Mouse (Mus musculus): ENCODE measurements around the gene Ptprm.

Gene Ptprm

DNA sequence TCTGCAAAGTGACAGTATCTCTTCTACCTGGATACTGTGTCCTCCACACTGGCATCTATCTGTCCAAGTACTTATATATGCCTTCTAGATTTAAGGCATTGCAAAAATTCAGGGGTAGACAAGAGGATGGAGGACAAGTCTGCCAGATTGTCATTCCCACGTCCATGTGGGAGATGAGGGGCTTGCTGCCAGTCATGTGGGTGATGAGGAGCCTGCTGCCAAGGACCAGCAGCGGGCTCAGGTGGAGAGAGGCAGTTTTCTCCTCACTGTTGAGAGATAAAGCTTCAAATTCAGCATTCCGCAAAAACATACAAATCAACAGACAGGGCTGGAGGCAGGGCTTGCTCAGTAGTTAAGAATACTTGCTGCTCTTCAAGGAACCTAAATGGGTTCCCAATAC is 66.8 kb downstream of the Ptprm start:
- DNase-seq (ENCODE audit: low read depth), result no peak

DNA sequence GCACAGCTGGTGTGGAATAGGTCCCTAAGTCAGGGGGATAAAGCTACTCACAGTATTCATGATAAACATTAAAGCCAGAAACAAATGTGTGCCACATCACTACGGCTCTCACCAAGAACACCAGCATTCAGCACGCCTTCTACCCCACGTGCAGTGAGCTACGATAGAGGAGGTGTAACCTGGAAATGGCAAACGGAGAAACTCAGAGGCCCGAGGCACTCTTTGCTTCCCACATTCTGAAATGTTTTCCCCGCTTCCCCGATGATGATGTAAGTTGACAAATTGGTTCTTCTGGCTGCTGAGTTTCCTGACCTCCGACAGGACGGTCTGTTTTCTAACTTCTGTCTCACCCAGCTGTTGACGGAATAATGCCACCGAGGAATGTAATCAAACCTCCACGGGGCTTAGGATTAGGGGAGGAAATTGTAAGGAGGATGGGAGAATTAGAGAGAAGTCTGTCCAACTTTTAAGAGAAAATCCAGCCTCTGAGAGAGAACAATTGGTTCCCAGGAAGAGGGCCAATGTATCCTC is 72.6 kb downstream of the Ptprm start:
- DNase-seq (ENCODE audit: low read depth), result no peak

DNA sequence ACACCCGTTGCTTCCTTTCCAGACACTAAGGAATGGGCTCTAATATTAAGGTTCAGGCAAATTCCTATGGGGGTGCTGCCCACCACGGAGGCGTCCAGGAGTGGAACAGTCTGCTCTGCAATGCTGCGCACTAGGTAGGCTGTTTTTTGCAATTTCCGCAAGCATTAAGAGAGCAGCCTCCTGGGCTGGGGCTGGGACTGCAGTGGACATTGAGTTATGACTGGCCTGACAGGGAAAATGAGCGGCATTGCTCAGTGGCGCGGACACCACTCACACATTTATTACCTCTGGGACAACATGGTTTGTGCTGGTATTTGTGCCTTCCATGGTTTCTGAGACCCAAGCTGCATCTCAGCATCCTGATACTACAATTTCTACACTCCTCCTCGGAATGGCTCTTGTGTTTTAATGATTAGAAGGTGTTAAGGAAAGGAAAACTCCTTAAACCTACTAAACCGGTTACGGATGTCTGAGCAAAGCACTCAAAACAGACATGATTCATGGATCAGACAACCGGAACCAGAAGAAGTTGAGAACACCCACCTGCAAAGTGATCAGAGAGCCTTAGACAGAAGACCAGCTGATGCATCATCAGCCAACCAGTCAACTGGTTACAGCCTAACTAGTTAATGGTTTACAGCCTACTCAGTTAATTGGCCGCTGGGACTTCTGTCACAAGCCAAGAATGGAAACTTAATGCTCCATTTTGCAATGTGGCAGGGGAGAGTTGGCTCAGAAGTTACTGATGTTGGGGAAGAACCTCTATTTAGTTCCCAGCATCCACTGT is 76.9 kb downstream of the Ptprm start:
- DNase-seq (ENCODE audit: low read depth), result no peak

DNA sequence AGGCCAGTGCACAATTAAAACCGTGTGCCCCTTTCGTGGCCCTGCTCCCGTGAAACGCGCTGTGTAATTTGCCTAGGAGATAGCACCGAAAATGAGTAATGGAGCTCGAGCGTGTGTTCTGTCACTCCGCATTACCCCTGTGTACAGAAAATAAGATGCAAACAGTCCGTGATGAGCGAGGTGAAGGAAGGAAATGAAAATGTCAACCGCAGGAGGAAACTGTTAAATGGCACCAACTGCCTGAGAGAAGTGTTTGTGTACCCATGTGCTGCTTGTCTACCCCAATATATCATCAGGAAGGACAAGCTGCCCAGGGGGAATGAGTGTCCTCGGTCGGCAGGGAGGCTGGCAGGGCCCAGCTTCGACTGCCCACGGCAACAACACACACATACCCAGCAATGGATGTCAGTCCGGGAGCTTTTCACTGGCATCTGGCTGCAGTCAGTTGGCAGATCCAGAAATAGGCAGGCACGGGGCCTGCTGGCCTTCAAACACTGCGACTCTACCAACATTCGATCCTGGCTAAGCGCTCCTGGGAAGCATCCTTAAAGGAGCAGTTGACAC is 79.6 kb downstream of the Ptprm start:
- DNase-seq (ENCODE audit: low read depth), result no peak

DNA sequence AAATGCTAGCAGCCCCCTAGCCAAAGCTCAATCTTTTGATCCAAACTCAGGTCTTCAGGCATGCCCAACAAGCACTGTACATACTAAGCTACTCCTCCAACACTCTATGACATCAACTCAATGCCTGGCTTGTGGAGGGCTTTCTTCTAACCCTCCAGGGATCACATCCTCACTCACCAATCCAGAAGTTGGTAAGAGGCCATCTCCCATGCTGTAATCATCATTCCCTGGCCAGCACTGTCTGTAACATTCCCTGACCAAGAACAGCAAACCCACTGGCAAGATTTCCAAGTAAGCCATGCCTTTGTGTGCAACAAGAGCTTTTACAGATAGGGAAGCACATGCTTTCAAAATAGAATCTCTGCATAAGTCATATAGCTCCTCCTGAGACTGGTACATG is 81.3 kb downstream of the Ptprm start:
- no peak for DNase-seq (ENCODE audit: low read depth)

DNA sequence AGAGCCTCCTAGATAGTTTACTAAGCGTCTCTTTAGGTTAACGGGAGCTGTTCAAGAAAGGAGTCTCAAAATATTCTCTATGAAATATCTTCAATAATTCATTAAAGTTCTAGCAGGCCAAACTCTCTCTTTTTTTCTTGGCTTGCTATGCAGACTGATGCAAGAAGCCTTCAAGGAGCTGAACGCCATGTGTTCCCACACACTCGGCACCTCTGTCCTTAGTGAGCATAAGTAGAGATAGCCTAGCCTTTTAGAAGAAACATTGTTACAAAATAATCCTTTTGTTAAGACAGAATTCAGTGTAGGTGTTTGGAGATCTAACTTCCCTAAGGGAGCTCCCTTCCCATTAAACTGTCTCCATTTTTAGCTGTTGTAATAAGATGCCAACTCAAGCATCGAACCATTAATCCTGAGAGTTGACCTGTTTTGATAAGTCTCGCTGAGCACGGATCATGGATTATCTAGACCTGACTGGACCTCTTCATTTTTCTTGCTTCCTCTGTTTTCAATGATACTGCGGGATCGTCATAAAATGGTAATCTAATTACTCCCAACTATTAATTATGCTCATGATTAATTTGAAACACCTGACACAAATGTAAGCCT is 85.7 kb downstream of the Ptprm start:
- no peak for DNase-seq (ENCODE audit: low read depth)

DNA sequence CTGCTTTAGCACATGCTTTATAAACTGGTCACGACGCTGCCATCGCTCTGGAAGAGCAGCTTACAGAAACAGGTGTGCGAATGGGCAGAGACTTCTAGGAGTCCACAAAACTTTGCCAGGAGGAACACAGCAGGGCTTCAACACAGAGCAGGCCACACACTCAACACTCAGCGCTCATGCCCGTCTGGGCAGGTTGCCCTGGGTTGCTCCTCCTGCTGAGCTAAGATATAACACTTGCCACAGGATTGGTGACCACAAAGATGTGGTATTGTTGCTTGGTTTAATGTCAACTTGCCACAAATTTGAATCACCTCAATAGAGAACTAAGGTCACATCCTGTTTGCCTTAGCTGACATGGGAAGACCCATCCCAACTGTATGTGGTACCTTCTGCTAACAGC is 88.0 kb downstream of the Ptprm start:
- DNase-seq (ENCODE audit: low read depth), result no peak

DNA sequence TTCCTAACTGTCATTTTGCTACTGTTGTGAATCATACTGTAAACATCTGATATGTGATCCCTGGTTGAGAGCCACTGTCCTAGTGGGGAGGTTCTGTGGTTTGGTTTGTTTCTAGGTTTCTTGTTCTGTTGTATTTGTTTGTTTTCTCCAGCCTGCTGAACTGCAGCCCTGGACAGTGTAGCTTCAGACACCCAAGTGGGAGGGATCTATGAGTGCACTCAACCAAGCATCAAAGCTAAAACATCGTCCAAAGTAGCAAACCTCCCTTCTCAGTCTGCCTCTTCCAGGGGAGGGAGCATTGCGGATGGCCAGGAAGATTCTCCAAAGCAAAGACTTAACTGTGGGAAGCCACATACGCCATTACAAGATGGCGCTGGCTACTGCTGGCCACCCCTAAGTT is 88.7 kb downstream of the Ptprm start:
- DNase-seq (ENCODE audit: low read depth), result no peak

DNA sequence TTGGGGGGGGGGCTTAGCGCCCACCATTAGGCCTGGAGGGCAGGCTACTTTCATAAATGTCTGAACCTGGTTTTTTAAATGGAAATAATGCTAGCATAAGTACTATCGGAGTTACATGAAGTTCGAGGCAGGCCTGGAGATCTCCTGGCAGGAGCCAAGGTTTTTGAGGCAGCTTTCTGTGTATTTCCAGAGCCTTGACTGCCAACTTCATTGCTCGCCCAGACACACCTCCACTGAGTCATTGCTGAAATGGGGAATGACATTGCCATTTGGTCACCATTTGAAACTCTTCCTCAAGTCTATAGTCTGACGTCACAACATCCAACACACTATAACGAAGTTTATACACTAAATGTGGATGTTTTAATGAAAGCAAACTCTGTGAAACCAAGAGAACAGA is 89.5 kb downstream of the Ptprm start:
- no peak for DNase-seq (ENCODE audit: low read depth)

DNA sequence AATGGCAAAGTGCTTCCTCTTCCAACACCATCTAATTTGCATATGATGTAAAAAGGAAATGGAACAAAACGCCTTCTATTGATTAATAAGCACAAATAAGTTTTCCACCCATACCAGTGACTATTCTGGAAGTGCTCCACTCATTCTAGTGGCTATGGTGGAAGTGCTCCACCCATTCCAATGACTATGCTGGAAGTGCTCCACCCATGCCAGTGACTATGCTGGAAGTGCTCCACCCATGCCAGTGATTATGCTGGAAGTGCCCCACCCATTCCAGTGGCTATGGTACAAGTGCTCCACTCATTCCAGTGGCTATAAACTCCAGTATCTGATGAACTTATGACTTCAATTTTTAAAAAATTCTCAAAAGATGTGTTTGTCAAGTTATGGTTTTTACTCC is 91.2 kb downstream of the Ptprm start:
- no peak for DNase-seq (ENCODE audit: low read depth)

DNA sequence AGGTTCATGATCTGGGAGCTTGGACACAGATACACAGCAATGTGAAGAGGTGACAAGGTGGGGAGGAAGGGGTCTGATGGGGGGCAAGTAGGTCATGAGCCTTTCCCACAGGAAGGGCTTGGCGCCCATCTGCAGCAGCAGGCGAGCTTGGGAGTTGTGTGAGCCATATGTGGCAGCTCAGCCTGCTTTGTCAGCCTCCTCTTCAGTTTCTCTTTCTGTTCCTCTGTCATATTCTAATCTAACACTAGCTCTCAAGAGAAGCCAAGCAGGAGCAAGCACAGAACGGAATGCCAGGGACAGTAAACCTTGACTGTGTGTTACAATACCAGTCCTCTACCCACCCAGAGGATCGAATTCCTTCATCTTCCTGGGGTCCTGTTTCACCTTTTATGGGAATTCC is 94.2 kb downstream of the Ptprm start:
- no peak for DNase-seq (ENCODE audit: low read depth)

DNA sequence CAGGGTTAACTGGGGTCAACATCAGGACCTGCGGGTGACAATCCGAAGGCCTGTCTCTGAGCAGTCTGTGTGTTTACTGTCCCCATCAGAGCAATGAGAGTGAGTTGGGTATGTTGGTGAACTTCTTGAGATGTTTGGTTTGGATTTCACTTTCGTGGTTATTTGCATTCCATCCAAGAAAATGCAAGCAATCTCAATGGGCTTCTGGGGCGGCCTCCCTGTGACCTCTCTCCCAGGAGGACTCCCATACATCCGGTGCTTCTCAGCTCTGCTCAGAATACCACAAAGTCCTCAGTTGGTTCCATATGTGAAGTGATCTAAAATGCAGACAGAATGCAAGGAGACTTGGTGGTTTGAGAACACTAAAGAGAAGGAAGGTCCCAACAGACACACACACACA is 96.5 kb downstream of the Ptprm start:
- DNase-seq (ENCODE audit: low read depth), result no peak

DNA sequence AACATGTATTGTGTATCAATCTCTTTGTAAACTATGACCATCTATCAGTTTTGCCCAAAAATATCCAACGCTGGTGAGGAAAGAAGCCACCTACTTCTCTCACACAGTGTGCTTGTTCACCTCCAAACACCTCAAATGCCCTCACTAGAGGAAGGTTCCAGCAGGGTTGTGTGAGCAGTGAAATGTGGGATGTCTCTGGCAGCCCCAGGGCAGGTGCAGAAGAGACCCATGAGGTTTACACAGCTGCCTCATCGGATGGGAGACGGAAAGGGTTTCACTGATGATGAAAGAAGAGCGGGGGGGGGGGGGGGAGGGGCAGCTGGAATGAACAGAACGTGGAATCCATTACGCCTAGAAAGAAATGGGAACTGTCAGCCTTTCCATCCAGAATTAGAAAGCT is 98.1 kb downstream of the Ptprm start:
- no peak for DNase-seq (ENCODE audit: low read depth)

DNA sequence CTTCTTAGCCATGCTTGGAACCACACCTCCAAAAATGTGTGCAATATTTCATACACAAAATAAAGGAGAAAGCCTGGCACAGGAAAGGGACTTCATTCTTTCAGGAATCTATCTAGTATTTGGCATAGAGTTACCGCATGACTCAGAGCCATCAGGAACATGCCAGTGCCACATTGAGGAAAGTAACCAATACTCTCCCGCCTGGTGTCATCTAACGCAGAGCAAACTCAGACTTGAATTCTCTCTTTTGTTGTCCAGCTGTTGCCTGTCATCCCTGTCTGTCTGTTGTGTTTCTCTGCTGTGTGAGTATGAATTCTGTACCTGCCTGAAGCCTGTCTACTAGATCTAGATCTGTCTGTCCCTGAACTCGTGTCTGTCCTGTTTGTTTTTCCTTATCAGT is 100.8 kb downstream of the Ptprm start:
- DNase-seq (ENCODE audit: low read depth), result no peak

DNA sequence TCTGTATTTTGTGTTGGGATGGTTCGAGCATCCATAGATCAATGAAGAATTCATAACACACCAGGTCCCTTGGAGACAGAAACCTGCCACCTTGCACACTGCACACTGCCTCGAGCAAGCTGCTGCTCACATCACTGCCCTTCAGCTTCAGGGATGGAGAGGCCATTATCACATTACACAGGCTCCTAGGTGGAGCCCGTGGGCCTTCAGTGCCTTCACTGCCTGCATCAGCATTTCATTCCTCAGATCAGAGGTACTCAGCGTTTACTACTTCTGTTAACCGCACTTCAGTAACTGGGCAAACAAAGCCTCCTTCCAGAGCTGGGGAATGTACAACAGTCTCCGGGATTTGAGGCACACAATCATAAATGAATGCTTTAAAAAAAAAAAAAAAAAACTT is 101.3 kb downstream of the Ptprm start:
- no peak for DNase-seq (ENCODE audit: low read depth)

DNA sequence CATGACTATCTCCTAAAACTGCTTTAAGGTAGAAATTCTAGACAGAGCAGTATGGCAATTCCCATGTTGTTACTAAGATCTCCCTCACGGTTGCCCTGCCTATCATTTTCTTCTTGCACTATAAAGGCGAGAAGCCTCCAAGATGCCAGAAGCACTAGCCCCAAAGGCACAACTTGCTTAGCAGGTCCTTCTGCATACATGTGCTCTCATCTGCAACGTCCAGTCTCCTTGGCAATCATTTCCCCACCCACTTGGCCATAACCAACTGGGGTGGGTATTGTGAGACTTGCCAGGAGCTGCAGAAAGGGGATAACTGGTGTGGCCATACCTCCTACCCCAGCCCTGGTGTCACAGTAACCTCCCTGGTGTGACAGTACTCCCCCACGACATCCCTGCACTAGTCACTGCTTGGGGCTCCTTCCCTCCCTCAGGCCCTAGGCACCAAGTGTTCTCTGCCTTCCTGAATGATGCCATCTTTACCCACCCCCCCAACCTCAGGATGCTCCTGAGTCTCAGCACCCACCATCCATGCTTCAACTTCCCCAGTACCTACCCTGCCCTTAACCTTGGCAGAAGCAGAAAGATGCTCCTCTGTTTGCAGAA is 108.9 kb downstream of the Ptprm start:
- DNase-seq (ENCODE audit: low read depth), result no peak

DNA sequence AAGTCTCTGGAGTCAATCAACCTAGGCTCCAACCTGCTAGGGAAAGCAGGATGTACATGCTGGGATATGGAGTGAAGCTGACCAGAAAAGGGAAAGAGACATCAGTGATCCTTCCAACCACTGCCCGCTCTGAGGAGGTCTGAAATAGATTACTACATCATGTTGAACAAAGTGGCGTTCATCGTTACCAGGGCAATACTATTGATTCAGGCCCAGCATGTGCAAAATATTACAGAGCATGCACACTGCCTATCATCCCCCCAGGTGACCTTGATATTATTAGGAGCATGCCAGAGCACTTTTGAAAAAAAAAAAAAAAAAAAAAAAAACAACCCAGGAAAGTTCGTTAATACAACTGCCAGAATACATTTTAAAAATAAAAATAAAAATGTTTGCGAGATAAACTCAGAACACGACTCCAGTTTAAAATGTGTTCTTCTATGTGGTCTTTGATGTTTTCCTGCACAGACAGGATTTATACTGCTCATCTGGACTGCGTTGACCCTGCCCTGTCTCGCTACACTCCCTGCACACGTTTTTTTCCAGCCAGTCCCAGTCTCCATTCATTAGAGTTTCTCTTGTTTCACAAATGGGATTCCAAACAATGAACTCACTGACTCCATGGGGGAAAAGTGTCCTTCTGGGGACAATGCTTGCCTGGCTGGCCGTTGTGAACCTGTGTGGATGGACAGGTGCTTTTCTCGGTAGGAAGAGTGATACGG is 111.3 kb downstream of the Ptprm start:
- no peak for DNase-seq (ENCODE audit: low read depth)

DNA sequence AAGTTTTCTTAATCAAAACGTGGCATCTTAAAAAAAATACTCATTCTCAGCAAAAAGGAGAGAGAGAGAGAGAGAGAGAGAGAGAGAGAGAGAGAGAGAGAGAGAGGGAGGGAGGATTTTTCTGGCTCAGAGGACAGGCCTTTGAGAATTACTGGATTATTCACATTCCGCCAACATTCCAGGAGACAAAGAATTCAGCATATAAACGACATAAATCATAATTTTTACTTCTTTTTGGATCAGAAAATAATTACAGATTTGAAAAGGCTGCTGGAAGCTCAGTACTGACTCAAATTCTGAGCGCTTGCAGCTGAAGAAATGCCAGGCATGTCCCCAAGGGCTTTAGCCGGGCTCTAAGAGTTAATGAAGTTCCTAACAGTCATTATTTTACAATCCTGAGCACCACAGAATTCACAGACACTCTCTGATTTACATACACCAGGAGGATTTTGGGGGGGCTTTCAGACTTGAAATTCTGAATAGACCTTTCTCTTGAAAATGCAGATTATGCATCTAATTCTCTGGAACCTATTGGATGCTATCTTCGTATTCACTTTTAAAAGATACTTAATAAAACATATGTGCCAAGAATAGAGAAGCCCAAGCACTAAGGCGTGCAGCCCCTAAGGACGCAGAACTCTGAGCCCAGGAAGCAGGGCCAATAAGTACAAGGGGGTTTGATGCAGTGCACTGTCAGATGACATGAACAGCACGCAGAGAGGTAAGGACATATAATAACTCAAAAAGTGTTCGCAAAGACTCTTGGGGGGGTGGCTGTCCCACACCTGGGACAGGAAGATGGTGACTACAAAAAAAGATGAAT is 112.1 kb downstream of the Ptprm start:
- DNase-seq (ENCODE audit: low read depth), result no peak

DNA sequence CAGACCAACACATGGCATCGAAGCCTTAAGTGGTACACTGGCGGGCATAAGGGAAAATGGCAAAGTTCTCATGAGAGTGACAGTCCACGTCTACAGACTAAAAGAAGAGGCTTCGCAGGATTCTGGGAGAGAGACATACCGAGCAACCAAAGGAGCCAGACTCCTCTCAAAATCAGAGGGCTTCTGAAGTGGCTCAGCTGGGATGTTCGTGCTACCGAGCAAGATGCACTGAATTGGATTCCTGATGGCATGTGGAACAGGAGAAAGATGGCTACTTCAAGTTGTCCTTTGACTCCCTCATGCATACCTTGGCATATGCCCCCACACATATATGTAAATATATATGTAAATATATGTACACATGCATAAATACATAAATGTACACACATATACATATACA is 115.4 kb downstream of the Ptprm start:
- no peak for DNase-seq (ENCODE audit: low read depth)

DNA sequence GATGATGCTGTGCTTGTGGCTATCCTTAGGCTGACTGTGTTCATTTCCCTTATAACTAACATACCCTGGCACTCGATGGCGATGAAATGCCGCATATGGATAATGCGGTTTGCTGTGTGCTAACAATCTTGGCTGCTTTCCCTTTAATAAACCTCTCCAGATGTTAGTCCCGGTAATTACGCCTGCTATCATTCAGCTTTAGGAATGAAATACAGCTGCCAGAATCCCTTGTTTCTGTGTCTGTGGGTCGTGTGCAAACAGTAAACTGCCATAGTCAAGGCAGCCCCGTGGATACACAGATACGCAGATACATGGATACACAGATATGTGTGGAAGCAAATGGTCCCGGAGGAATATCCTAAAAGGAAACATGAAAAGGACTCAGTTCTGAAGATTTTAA is 116.8 kb downstream of the Ptprm start:
- no peak for DNase-seq (ENCODE audit: low read depth)

DNA sequence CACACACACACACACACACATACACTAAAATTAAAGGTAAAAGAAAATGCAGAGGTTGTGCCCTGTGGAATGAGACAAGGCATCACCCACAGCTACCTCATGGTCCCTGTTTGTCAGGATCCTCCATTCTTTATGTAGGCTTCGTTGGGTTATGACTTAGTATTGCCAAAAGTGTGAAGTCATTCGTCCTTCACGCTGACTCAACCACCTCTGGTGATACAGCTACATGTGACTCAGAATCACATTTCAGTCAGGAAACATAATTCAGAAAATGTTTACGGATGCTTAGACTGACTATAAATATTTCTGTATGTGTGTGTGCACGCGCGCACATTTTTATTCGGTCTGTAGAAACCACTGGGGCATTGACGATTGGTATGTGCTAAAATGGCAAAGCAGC is 121.2 kb downstream of the Ptprm start:
- no peak for DNase-seq (ENCODE audit: low read depth)

DNA sequence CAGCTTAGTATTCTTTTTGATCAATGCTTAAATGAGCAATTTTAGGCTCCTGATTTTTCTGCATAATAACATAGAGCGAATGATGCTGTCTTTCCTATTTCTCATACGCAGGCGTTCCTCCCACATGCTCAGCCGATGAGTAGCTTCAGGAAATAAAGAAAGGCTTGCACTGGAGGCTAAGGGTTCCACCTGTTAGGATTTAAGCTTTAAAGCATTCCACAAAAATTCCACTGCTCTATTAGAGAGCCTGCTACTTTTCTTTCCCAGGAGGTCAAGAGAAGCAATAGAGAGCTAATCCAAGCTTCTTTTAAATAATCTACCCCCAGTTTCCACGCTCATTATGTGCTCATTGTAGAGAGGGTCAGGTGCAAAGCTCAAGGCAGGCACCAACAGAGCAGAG is 127.3 kb downstream of the Ptprm start:
- no peak for DNase-seq (ENCODE audit: low read depth)

Data from c-Kit-positive CD71-positive TER-119-negative erythroid progenitor cells, embryonic 14.5 days (primary cell).